Mouse (Mus musculus): ENCODE data around the gene Gm13128. TPM values are rescaled to one million over a fixed set of nuclear protein-coding genes. Genes with fewer than 3 reads are reported as not detected.
"Not testable (repeated sequence)": the region's sequence is repeated elsewhere in the genome, so short reads cannot be mapped to it uniquely, and the experiment has no call there.

The Gm13128 gene
- polyA plus RNA-seq (2015; fragmentation: Nextera tagmentation; extraction: Ambion mirVana), result not detected in 2 replicates

DNA sequence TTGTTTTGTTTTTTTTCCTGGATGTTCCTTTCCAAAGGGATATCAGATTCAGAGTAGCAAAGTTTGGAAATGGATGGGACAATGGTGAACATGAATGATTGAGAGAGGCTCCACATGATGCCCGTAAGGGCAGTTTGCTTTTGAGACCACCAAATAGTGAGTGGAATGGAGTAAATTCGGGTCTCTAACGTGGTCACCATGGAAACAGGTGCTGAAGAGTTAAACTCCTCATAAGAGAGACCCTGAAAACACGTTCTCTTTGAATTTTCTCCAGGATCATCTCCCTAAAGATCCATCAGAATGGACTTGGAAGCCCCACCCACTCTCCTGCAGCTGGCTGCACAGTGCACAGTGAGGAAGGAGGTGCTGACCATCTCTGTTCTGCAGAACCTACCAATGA lies at the start of gene Gm13128:
TSS of gene Gm13128 (plus strand) at position 301 of the 400 bp plus-strand sequence.
- not testable (repeated sequence) for H3K36me3 ChIP-seq; H3K9ac ChIP-seq; H3K27me3 ChIP-seq; H3K4me1 ChIP-seq; ATAC-seq (ENCODE audit: insufficient number of reproducible peaks, low FRiP score, low TSS enrichment, low read depth); H3K27ac ChIP-seq (replicated peaks); H3K4me2 ChIP-seq (replicated peaks); H3K4me3 ChIP-seq (replicated peaks); H3K9me3 ChIP-seq (replicated peaks)
- 59% methylated on average over 4 of the region's 4 CpGs for WGBS

DNA sequence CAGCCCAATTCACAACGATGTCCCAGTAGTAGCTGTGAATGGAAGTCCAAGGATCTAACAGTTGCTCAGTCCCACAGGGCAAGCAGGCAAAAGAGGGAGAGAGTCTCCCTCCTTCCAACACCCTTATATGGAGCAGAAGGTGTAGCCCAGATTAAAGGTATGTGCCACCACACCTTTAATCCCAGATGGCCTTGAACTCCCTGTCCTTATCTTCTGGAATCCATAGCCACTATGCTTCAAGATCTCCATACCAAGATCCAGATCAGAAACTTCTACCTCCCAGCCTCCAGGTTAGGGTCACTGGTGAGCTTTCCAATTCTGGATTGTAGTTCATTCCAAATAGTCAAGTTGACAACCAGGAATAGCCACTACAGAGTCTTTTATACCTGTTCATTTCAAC lies 49.7 kb upstream of the Gm13128 start, which contains the start of gene Pramel5:
TSS of gene Pramel5 (minus strand) at position 101 of the 400 bp plus-strand sequence.
- not testable (repeated sequence) for H3K4me2 ChIP-seq (replicated peaks); H3K36me3 ChIP-seq; H3K27me3 ChIP-seq; H3K27ac ChIP-seq (replicated peaks); H3K4me3 ChIP-seq (replicated peaks); H3K4me1 ChIP-seq; H3K9ac ChIP-seq; H3K9me3 ChIP-seq (replicated peaks); ATAC-seq (ENCODE audit: insufficient number of reproducible peaks, low FRiP score, low TSS enrichment, low read depth)
- WGBS, result 76% methylated on average over 1 of the region's 1 CpGs

DNA sequence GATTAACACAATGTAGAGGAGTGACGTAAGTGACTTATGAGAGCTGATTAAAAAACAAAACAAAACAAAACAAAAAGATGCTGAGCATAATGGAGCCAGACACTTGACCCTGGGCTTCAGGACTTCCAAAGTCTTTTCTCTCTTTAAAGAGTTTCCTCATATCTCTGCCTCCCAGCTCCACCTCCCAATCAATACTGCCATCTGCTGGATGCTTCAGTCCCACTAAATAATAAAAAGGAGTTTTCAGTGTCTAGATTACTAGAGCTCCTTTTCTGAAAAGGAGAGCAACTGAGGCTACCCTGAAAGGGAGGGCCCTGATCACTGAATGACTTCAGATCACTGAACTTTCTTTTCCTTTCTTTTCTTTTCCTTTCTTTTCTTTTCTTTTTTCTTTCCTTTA lies 30.6 kb upstream of the Gm13128 start:
- H3K4me1 ChIP-seq; H3K9ac ChIP-seq; H3K9me3 ChIP-seq (replicated peaks); H3K27me3 ChIP-seq; H3K27ac ChIP-seq (replicated peaks); H3K4me2 ChIP-seq (replicated peaks); H3K4me3 ChIP-seq (replicated peaks); ATAC-seq (ENCODE audit: insufficient number of reproducible peaks, low FRiP score, low TSS enrichment, low read depth); H3K36me3 ChIP-seq: not testable (repeated sequence)
- WGBS, result 33% methylated on average over 1 of the region's 1 CpGs

DNA sequence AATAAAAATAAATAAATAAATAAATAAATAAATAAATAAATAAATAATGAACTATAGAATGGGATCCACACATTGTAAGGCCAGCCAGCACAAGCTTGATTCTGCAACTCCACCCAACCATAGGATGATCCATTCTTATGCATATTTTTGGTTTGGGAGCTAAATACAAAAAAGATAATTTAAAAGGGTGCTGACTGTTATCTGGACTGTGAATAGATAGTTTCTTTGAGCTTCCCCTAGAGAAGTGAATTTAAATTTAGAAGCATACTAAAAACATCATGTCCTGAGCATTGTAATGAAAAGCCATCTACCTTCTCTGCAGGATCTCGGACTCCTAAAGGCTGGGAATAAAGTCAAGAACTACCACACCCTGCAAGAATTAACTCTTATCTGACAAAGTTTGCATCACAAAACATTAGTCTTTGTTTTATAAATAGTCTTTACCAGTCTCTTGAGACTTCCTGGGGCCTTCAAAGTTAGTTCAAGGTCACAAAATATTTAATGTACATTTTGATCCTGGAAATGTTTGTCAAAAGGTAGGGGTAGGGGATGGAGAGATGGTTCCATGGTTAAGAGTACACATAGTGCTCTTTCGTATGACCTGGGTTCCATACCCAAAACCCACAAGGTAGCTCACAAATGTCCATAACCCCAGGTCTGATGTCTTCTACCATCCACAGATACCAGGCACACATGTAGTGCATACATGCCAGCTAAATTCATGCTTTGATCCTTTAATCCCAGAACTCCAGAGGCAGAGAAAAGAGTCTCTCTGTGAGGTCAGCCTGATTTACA lies 17.2 kb upstream of the Gm13128 start:
- ATAC-seq (ENCODE audit: insufficient number of reproducible peaks, low FRiP score, low TSS enrichment, low read depth); H3K4me2 ChIP-seq (replicated peaks): not testable (repeated sequence)
- 67% methylated on average over 2 of the region's 2 CpGs for WGBS

DNA sequence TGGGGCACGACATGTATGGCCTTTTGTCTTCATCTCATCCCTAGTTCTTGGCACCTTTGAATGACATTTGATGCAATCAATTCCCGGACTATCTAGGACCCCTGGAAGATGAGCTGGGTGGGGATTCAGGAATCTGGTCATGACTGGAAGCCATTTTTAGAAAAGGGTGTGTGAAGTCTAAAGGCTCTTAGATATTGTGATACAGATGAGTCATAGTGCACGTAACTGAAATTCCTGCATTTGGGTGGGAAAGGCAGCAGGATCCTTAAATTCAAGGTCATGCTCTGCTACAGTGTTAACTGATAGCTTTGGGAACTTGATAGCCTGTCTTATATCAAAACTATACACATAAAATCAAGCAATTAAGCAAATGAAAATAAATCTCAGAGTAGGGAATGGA lies 5.8 kb downstream of the Gm13128 start:
- not testable (repeated sequence) for H3K27me3 ChIP-seq; H3K9me3 ChIP-seq (replicated peaks); H3K4me2 ChIP-seq (replicated peaks); ATAC-seq (ENCODE audit: insufficient number of reproducible peaks, low FRiP score, low TSS enrichment, low read depth); H3K4me1 ChIP-seq; H3K9ac ChIP-seq; H3K4me3 ChIP-seq (replicated peaks); H3K36me3 ChIP-seq; H3K27ac ChIP-seq (replicated peaks)
- 70% methylated on average over 3 of the region's 3 CpGs for WGBS

More for the DNA sequence above, 17.2 kb upstream of the Gm13128 start:
- H3K4me3 ChIP-seq (replicated peaks); H3K27me3 ChIP-seq; H3K36me3 ChIP-seq; H3K9ac ChIP-seq; H3K4me1 ChIP-seq; H3K27ac ChIP-seq (replicated peaks); H3K9me3 ChIP-seq (replicated peaks): not testable (repeated sequence)

DNA sequence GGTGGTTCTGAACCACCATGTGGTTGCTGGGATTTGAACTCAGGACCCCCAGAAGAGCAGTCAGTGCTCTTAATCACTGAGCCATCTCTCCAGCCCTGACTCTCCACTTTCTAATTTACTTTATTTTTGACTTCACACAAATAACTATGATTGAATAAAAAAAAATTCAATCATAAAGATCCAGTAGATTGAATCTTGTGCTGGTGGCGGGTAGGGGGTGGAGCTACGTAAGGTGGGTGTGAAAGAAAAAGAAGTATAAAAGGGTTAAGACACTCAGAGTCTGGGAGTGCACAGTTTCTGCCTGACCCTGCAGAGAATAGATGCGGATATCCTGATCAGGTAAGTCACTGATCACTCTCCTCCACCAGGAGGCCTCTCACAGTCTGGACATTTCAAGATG lies 27.6 kb downstream of the Gm13128 start, which contains the start of gene Gm13119:
TSS of gene Gm13119 (plus strand) at position 301 of the 400 bp plus-strand sequence.
- H3K36me3 ChIP-seq; H3K4me2 ChIP-seq (replicated peaks); H3K27ac ChIP-seq (replicated peaks); H3K9me3 ChIP-seq (replicated peaks); H3K4me1 ChIP-seq; H3K4me3 ChIP-seq (replicated peaks); H3K27me3 ChIP-seq; H3K9ac ChIP-seq; ATAC-seq (ENCODE audit: insufficient number of reproducible peaks, low FRiP score, low TSS enrichment, low read depth): not testable (repeated sequence)
- 80% methylated on average over 3 of the region's 3 CpGs for WGBS

DNA sequence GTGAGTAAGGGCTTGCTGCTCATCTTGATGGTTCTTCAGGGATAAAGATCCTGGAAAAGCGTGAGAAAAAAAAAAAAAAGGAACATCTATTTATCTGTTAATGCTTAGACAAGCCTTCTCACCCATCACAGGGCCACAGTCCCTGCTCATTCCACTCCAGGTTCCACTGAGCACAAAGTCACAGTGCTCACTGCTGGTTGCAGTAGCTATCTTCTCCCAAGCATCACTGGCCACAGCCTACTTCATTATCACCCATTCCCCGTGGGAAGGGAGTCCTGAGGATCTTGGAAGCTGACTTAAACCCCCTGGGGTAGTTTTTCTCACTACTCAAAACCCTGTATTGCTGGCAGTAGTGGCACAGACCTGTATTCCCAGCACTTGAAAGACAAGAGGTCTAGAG lies 47.9 kb downstream of the Gm13128 start, which contains the start of gene Pramef20:
TSS of gene Pramef20 (minus strand) at position 23 of the 400 bp plus-strand sequence.
- Histone ChIP-seq H3K36me3 (no peaks in the 10 kb centered on the region), H3K9me3 (replicated peaks) (0 out of 2 replicates have a peak, but pooled peaks cover 7% of the 10 kb centered on the region), H3K4me3 (replicated peaks) (no peak within 1 kb of the TSS), H3K27ac (replicated peaks) (no peak within 1 kb of the TSS), H3K9ac (no peak within 1 kb of the TSS), H3K4me1 (no peaks in the 10 kb centered on the region), H3K27me3 (no peaks in the 10 kb centered on the region), H3K4me2 (replicated peaks) (no peak within 1 kb of the TSS)
- no peak for ATAC-seq (ENCODE audit: insufficient number of reproducible peaks, low FRiP score, low TSS enrichment, low read depth)
- WGBS, result 59% methylated on average over 2 of the region's 2 CpGs

Other genes with a start within 250 kb of the Gm13128 start
- not detected in 2 replicates for gene Gm13102, start 223.8 kb upstream of the Gm13128 start, polyA plus RNA-seq (2015; fragmentation: Nextera tagmentation; extraction: Ambion mirVana)
- not detected in 2 replicates for gene Oog3, start 167.6 kb upstream of the Gm13128 start, polyA plus RNA-seq (2015; fragmentation: Nextera tagmentation; extraction: Ambion mirVana)
- not detected in 2 replicates for gene Oog2, start 139.5 kb upstream of the Gm13128 start, polyA plus RNA-seq (2015; fragmentation: Nextera tagmentation; extraction: Ambion mirVana)
- not detected in 2 replicates for gene C87977, start 116.9 kb upstream of the Gm13128 start, polyA plus RNA-seq (2015; fragmentation: Nextera tagmentation; extraction: Ambion mirVana)
- not detected in 2 replicates for gene Pramel5, start 49.8 kb upstream of the Gm13128 start, polyA plus RNA-seq (2015; fragmentation: Nextera tagmentation; extraction: Ambion mirVana)
- gene Gm13119, start 27.7 kb downstream of the Gm13128 start, polyA plus RNA-seq (2015; fragmentation: Nextera tagmentation; extraction: Ambion mirVana), result not detected in 2 replicates
- gene Pramef20, start 47.7 kb downstream of the Gm13128 start, polyA plus RNA-seq (2015; fragmentation: Nextera tagmentation; extraction: Ambion mirVana), result not detected in 2 replicates
- gene Pramef12, start 78.2 kb downstream of the Gm13128 start, polyA plus RNA-seq (2015; fragmentation: Nextera tagmentation; extraction: Ambion mirVana), result 0.29 and 0.67 TPM in 2 replicates
- 0.17 TPM in 1 of 2 replicates, not detected in the other for gene 1700012P22Rik, start 108.5 kb downstream of the Gm13128 start, polyA plus RNA-seq (2015; fragmentation: Nextera tagmentation; extraction: Ambion mirVana)
- gene Gm9944, start 123.1 kb downstream of the Gm13128 start, polyA plus RNA-seq (2015; fragmentation: Nextera tagmentation; extraction: Ambion mirVana), result not detected in 2 replicates
- 0.07 TPM in 1 of 2 replicates, not detected in the other for gene Aadacl3, start 133.5 kb downstream of the Gm13128 start, polyA plus RNA-seq (2015; fragmentation: Nextera tagmentation; extraction: Ambion mirVana)
- gene 9430007A20Rik, start 189.6 kb downstream of the Gm13128 start, polyA plus RNA-seq (2015; fragmentation: Nextera tagmentation; extraction: Ambion mirVana), result not detected in 2 replicates
- not detected in 2 replicates for gene Gm13124, start 234.9 kb downstream of the Gm13128 start, polyA plus RNA-seq (2015; fragmentation: Nextera tagmentation; extraction: Ambion mirVana)